Mouse (Mus musculus) kidney, adult 9 months (tissue): Measurements from ENCODE around the gene Zeb2.
A peak's percentile ranks its signal among the peaks of the same experiment; 100 is the strongest.
"Not testable (repeated sequence)": the region's sequence is repeated elsewhere in the genome, so short reads cannot be mapped to it uniquely, and the experiment has no call there.

Experiments
- DNase-seq: peaks from one replicate; pipeline ENCODE4 v3.0.0; 2022

Gene Zeb2

GRCm38 (mm10) chr2:45112021-45112747, 5.0 kb downstream of the Zeb2 start:
- DNase-seq, result peak; percentile 64

GRCm38 (mm10) chr2:45111571-45111970, 5.6 kb downstream of the Zeb2 start:
- DNase-seq, result not testable (repeated sequence)

- DNase-seq, result peak; percentile 63
These were observed 6.3 kb downstream of the Zeb2 start for GRCm38 (mm10) chr2:45110757-45111411.

- DNase-seq, result peak; percentile 59
These were observed 7.0 kb downstream of the Zeb2 start for GRCm38 (mm10) chr2:45109951-45110756.

GRCm38 (mm10) chr2:45109161-45109950, 7.8 kb downstream of the Zeb2 start:
- no peak for DNase-seq

- no peak for DNase-seq
These were observed 8.6 kb downstream of the Zeb2 start for GRCm38 (mm10) chr2:45108521-45109091.

GRCm38 (mm10) chr2:45107555-45107954, 9.6 kb downstream of the Zeb2 start:
- no peak for DNase-seq

- peak; percentile 40 for DNase-seq
These were observed 11.0 kb downstream of the Zeb2 start for GRCm38 (mm10) chr2:45105922-45106851.

- no peak for DNase-seq
These were observed 11.9 kb downstream of the Zeb2 start for GRCm38 (mm10) chr2:45105281-45105721.

- no peak for DNase-seq
These were observed 12.6 kb downstream of the Zeb2 start for GRCm38 (mm10) chr2:45104511-45105055.

GRCm38 (mm10) chr2:45104066-45104465, 13.1 kb downstream of the Zeb2 start:
- DNase-seq, result peak; percentile 7

- DNase-seq, result peak; percentile 4
These were observed 13.9 kb downstream of the Zeb2 start for GRCm38 (mm10) chr2:45103021-45103983.

- no peak for DNase-seq
These were observed 15.0 kb downstream of the Zeb2 start for GRCm38 (mm10) chr2:45102191-45102638.

- DNase-seq, result no peak
These were observed 15.6 kb downstream of the Zeb2 start for GRCm38 (mm10) chr2:45101586-45101985.

- no peak for DNase-seq
These were observed 16.2 kb downstream of the Zeb2 start for GRCm38 (mm10) chr2:45101040-45101439.

GRCm38 (mm10) chr2:45100628-45101027, 16.6 kb downstream of the Zeb2 start:
- no peak for DNase-seq

- peak; percentile 38 for DNase-seq
These were observed 17.2 kb downstream of the Zeb2 start for GRCm38 (mm10) chr2:45100017-45100416.

GRCm38 (mm10) chr2:45099081-45099480, 18.1 kb downstream of the Zeb2 start:
- no peak for DNase-seq

GRCm38 (mm10) chr2:45097969-45098368, 19.2 kb downstream of the Zeb2 start:
- peak; percentile 72 for DNase-seq
